Mouse (Mus musculus) heart, adult 2 months (tissue): ENCODE measurements around the gene Cdh3.

Experiments used
- CTCF ChIP-seq: fragments of 200-600 bp; IDR thresholded peaks from 2 replicates; pipeline ENCODE4 v1.8.1; 2022; ENCODE audit warnings: antibody characterized with exemption, mild to moderate bottlenecking, moderate library complexity
- POLR2A ChIP-seq: fragments of 200-500 bp; IDR thresholded peaks from 2 replicates; pipeline ENCODE4 v1.6.1; 2011; ENCODE audit warnings: mild to moderate bottlenecking, low read depth, low read length, control low read depth; ENCODE audit not compliant: insufficient read depth

- TF ChIP-seq POLR2A (no peak), CTCF (no peak)
Observed at GRCm38 (mm10) chr8:106526725-106527124, 16.0 kb downstream of the Cdh3 start.
